Mouse (Mus musculus) small intestine, adult 2 months (tissue): ENCODE measurements around the gene Khdc1b.

ENCODE experiments used
- CTCF ChIP-seq: fragments of 200-500 bp; IDR thresholded peaks from 2 replicates; pipeline ENCODE4 v1.5.1; 2012; ENCODE audit warnings: low read depth, mild to moderate bottlenecking, control low read depth, inconsistent platforms, low read length, moderate library complexity, mixed read lengths; ENCODE audit not compliant: insufficient replicate concordance, insufficient read length; ENCODE audit errors: extremely low read depth
- POLR2A ChIP-seq: fragments of 200-500 bp; IDR thresholded peaks from 2 replicates; pipeline ENCODE4 v1.6.1; 2012; ENCODE audit warnings: low read depth, mild to moderate bottlenecking, control low read depth, inconsistent platforms, low read length, moderate library complexity

GRCm38 (mm10) chr1:21407266-21407665, 23.9 kb downstream of the Khdc1b start:
- TF ChIP-seq CTCF, result no peak
- no peak for TF ChIP-seq POLR2A
